Mouse (Mus musculus): ENCODE data around the gene Tcf15.

GRCm38 (mm10) chr2:152102369-152102768 lies 41.0 kb upstream of the Tcf15 start:
- TF ChIP-seq CTCF (IDR thresholded peaks at IDR 0.05; ENCODE audit: insufficient read depth, low read length), result no peak
- TF ChIP-seq POLR2A (IDR thresholded peaks at IDR 0.05; ENCODE audit: borderline replicate concordance, extremely low read depth, low read depth, low read length), result no peak
